Mouse (Mus musculus) thymus, postnatal 14 days (tissue): ENCODE measurements around the gene Rchy1.
A peak's percentile ranks its signal among the peaks of the same experiment; 100 is the strongest.

ENCODE experiments used
- DNase-seq: peaks from one replicate; pipeline ENCODE4 v3.0.0; 2021

Gene Rchy1

GRCm38 (mm10) chr5:91962639-91963440 is at the start of gene Rchy1:
TSS of gene Rchy1 (minus strand) at chr5:91963068.
- peak; percentile 94 for DNase-seq

GRCm38 (mm10) chr5:92011756-92012155 is 48.9 kb upstream of the Rchy1 start:
- DNase-seq, result no peak

GRCm38 (mm10) chr5:92009827-92010226 is 47.0 kb upstream of the Rchy1 start:
- no peak for DNase-seq

- peak; percentile 28 for DNase-seq
Measured at GRCm38 (mm10) chr5:92003011-92003410, 40.1 kb upstream of the Rchy1 start.

- peak; percentile 64 for DNase-seq
Measured at GRCm38 (mm10) chr5:92000770-92001169, 37.9 kb upstream of the Rchy1 start.

- no peak for DNase-seq
Measured at GRCm38 (mm10) chr5:91994546-91994945, 31.7 kb upstream of the Rchy1 start.

GRCm38 (mm10) chr5:91993061-91993460 is 30.2 kb upstream of the Rchy1 start:
- no peak for DNase-seq

- DNase-seq, result no peak
Measured at GRCm38 (mm10) chr5:91991191-91991937, 28.5 kb upstream of the Rchy1 start.

- DNase-seq, result no peak
Measured at GRCm38 (mm10) chr5:91989261-91989660, 26.4 kb upstream of the Rchy1 start.

- no peak for DNase-seq
Measured at GRCm38 (mm10) chr5:91987799-91988198, 24.9 kb upstream of the Rchy1 start.

- DNase-seq, result no peak
Measured at GRCm38 (mm10) chr5:91987236-91987635, 24.4 kb upstream of the Rchy1 start, which contains the start of gene Odaph. TSS of gene Odaph (plus strand) at chr5:91987475.

GRCm38 (mm10) chr5:91985721-91986120 is 22.9 kb upstream of the Rchy1 start:
- DNase-seq, result no peak

GRCm38 (mm10) chr5:91983490-91983889 is 20.6 kb upstream of the Rchy1 start:
- DNase-seq, result no peak

GRCm38 (mm10) chr5:91981176-91981840 is 18.4 kb upstream of the Rchy1 start:
- DNase-seq, result no peak

- no peak for DNase-seq
Measured at GRCm38 (mm10) chr5:91977397-91977770, 14.5 kb upstream of the Rchy1 start.

- no peak for DNase-seq
Measured at GRCm38 (mm10) chr5:91976566-91977396, 13.9 kb upstream of the Rchy1 start.

- no peak for DNase-seq
Measured at GRCm38 (mm10) chr5:91975758-91976157, 12.9 kb upstream of the Rchy1 start.

- no peak for DNase-seq
Measured at GRCm38 (mm10) chr5:91974002-91974401, 11.1 kb upstream of the Rchy1 start.

GRCm38 (mm10) chr5:91972046-91972445 is 9.2 kb upstream of the Rchy1 start:
- no peak for DNase-seq

- no peak for DNase-seq
Measured at GRCm38 (mm10) chr5:91962259-91962638, 619 bp downstream of the Rchy1 start.

- DNase-seq, result no peak
Measured at GRCm38 (mm10) chr5:91961370-91961769, 1.5 kb downstream of the Rchy1 start.

- DNase-seq, result no peak
Measured at GRCm38 (mm10) chr5:91960606-91961254, 2.1 kb downstream of the Rchy1 start.
